Mouse (Mus musculus) liver, embryonic 11.5 days (tissue): ENCODE measurements around the gene Zc3h7b. TPM values are rescaled to one million over a fixed set of nuclear protein-coding genes. Genes with fewer than 3 reads are reported as not detected.
A peak's percentile ranks its signal among the peaks of the same experiment; 100 is the strongest.

ENCODE experiments used
- ATAC-seq: fragments of 200-750 bp; cut with Nextera tagmentation; replicated peaks from 2 replicates; pipeline ENCODE4 v1.8.0; 2017; ENCODE audit warnings: moderate number of reproducible peaks, mild to moderate bottlenecking, moderate TSS enrichment, moderate library complexity; ENCODE audit not compliant: low FRiP score
- DNase-seq: peaks from one replicate; pipeline ENCODE4 v3.0.0-alpha.2; 2017; ENCODE audit warnings: low spot score
- H3K27ac ChIP-seq: fragments of 300-500 bp; sonication (generic); 2 replicates; pipeline ENCODE4 v1.5.1; 2014; ENCODE audit warnings: mild to moderate bottlenecking, low read depth, low read length, control low read depth
- H3K27me3 ChIP-seq: fragments of 300-500 bp; sonication (generic); replicated peaks from 2 replicates; pipeline ENCODE4 v1.6.1; 2014; ENCODE audit warnings: low read length, mixed read lengths; ENCODE audit not compliant: control insufficient read depth, insufficient read depth
- H3K36me3 ChIP-seq: fragments of 300-500 bp; sonication (generic); 2 replicates; pipeline ENCODE4 v1.6.1; 2014; ENCODE audit warnings: mild to moderate bottlenecking, low read length, moderate library complexity, mixed read lengths; ENCODE audit not compliant: control insufficient read depth, insufficient read depth
- H3K4me1 ChIP-seq: fragments of 300-500 bp; sonication (generic); replicated peaks from 2 replicates; pipeline ENCODE4 v1.6.1; 2014; ENCODE audit warnings: low read length, mixed read lengths; ENCODE audit not compliant: control insufficient read depth, insufficient read depth
- H3K4me2 ChIP-seq: fragments of 300-500 bp; sonication (generic); 2 replicates; pipeline ENCODE4 v1.6.1; 2014; ENCODE audit warnings: mild to moderate bottlenecking, control low read depth, moderate library complexity
- H3K4me3 ChIP-seq: fragments of 300-500 bp; sonication (generic); 2 replicates; pipeline ENCODE4 v1.5.1; 2014; ENCODE audit warnings: low read depth, low read length, control low read depth
- H3K9ac ChIP-seq: fragments of 300-500 bp; sonication (generic); 2 replicates; pipeline ENCODE4 v1.6.1; 2014; ENCODE audit warnings: low read depth, low read length, control low read depth
- H3K9me3 ChIP-seq: fragments of 300-500 bp; sonication (generic); 2 replicates; pipeline ENCODE4 v1.6.1; 2016; ENCODE audit warnings: low read length, inconsistent platforms, mixed read lengths; ENCODE audit not compliant: control insufficient read depth
- WGBS: fragments of 180-500 bp; shearing (Covaris S2); extraction: QIAGEN DNeasy Blood & Tissue Kit; methylation state at CpG from one replicate; pipeline ENCODE4 v1.1.7; 2014; 5-methylcytosine and 5-hydroxymethylcytosine counted together
- polyA plus RNA-seq: library from polyadenylated mRNA; unstranded; fragments of >200 nt; fragmentation: Nextera tagmentation; extraction: Ambion mirVana; gene quantifications from 2 replicates; pipeline ENCODE4 v1.2.1, GENCODE M21; 2014

Zc3h7b gene
- polyA plus RNA-seq, 1 experiment from 2014 or later: 24.2 TPM

GRCm38 (mm10) chr15:81803425-81803951, 58.6 kb downstream of the Zc3h7b start:
- 37% methylated on average over 4 of the region's 4 CpGs for WGBS
- H3K9me3 ChIP-seq: no peaks in the 10 kb centered on the region
- H3K4me2 ChIP-seq: peak overlapping the region; percentile 83
- H3K27me3 ChIP-seq: no peaks in the 10 kb centered on the region
- H3K4me3 ChIP-seq: 0 out of 2 replicates have a peak overlapping the region, but pooled peaks have one; percentile 42
- no peaks in the 10 kb centered on the region for H3K36me3 ChIP-seq
- H3K4me1 ChIP-seq: peaks cover 31% of the 10 kb centered on the region
- peak; percentile 57 for ATAC-seq
- H3K9ac ChIP-seq: no peak overlapping the region
- H3K27ac ChIP-seq: no peak overlapping the region
- no peak for DNase-seq

- no peak overlapping the region for H3K9ac ChIP-seq
- WGBS: 77% methylated on average over 1 of the region's 1 CpGs
- no peak for DNase-seq
- H3K4me2 ChIP-seq: peak overlapping the region; percentile 83; the same call in 1 of the 2 replicates
- no peaks in the 10 kb centered on the region for H3K27me3 ChIP-seq
- no peak overlapping the region for H3K4me3 ChIP-seq
- ATAC-seq: no peak
- H3K9me3 ChIP-seq: no peaks in the 10 kb centered on the region
- H3K27ac ChIP-seq: no peak overlapping the region
- H3K36me3 ChIP-seq: no peaks in the 10 kb centered on the region
- H3K4me1 ChIP-seq: peaks cover 31% of the 10 kb centered on the region
Observed at GRCm38 (mm10) chr15:81804172-81804571, 59.3 kb downstream of the Zc3h7b start.

GRCm38 (mm10) chr15:81804883-81805282, 60.0 kb downstream of the Zc3h7b start:
- 69% methylated on average over 3 of the region's 3 CpGs for WGBS
- no peaks in the 10 kb centered on the region for H3K9me3 ChIP-seq
- ATAC-seq: no peak
- no peaks in the 10 kb centered on the region for H3K36me3 ChIP-seq
- no peak overlapping the region for H3K4me2 ChIP-seq
- H3K9ac ChIP-seq: no peak overlapping the region
- no peak overlapping the region for H3K27ac ChIP-seq
- peaks cover 35% of the 10 kb centered on the region for H3K4me1 ChIP-seq
- no peaks in the 10 kb centered on the region for H3K27me3 ChIP-seq
- no peak overlapping the region for H3K4me3 ChIP-seq
- no peak for DNase-seq

- H3K4me3 ChIP-seq: no peak overlapping the region
- 68% methylated on average over 6 of the region's 6 CpGs for WGBS
- DNase-seq (no peak), ATAC-seq (no peak)
- no peaks in the 10 kb centered on the region for H3K9me3 ChIP-seq
- peaks cover 38% of the 10 kb centered on the region for H3K4me1 ChIP-seq
- H3K27me3 ChIP-seq: no peaks in the 10 kb centered on the region
- H3K27ac ChIP-seq: no peak overlapping the region
- H3K9ac ChIP-seq: no peak overlapping the region
- no peaks in the 10 kb centered on the region for H3K36me3 ChIP-seq
- no peak overlapping the region for H3K4me2 ChIP-seq
Observed at GRCm38 (mm10) chr15:81805624-81806023, 60.8 kb downstream of the Zc3h7b start.

- Histone ChIP-seq H3K4me3 (no peak overlapping the region), H3K9me3 (no peaks in the 10 kb centered on the region), H3K4me2 (no peak overlapping the region), H3K27ac (no peak overlapping the region), H3K36me3 (no peaks in the 10 kb centered on the region), H3K27me3 (no peaks in the 10 kb centered on the region), H3K9ac (no peak overlapping the region), H3K4me1 (peaks cover 32% of the 10 kb centered on the region)
- WGBS: 79% methylated on average over 4 of the region's 4 CpGs
- DNase-seq (no peak), ATAC-seq (no peak)
Observed at GRCm38 (mm10) chr15:81806621-81807404, 62.0 kb downstream of the Zc3h7b start.

- Histone ChIP-seq H3K27ac (no peak overlapping the region), H3K27me3 (no peaks in the 10 kb centered on the region), H3K9ac (no peak overlapping the region), H3K9me3 (no peaks in the 10 kb centered on the region), H3K4me1 (peaks cover 18% of the 10 kb centered on the region), H3K4me3 (no peak overlapping the region), H3K36me3 (no peaks in the 10 kb centered on the region), H3K4me2 (no peak overlapping the region)
- DNase-seq (no peak), ATAC-seq (no peak)
- WGBS: 71% methylated on average over 2 of the region's 2 CpGs
Observed at GRCm38 (mm10) chr15:81808799-81809198, 63.9 kb downstream of the Zc3h7b start.

GRCm38 (mm10) chr15:81809550-81809949, 64.7 kb downstream of the Zc3h7b start:
- no peak overlapping the region for H3K27ac ChIP-seq
- no peaks in the 10 kb centered on the region for H3K9me3 ChIP-seq
- DNase-seq (no peak), ATAC-seq (no peak)
- 43% methylated on average over 1 of the region's 1 CpGs for WGBS
- no peaks in the 10 kb centered on the region for H3K27me3 ChIP-seq
- H3K4me2 ChIP-seq: peak overlapping the region; percentile 74
- 0 out of 2 replicates have a peak overlapping the region, but pooled peaks have one; percentile 60 for H3K9ac ChIP-seq
- peak overlapping the region; percentile 62; the same call in 1 of the 2 replicates for H3K4me3 ChIP-seq
- H3K4me1 ChIP-seq: peaks cover 16% of the 10 kb centered on the region
- no peaks in the 10 kb centered on the region for H3K36me3 ChIP-seq

- WGBS: 2% methylated on average over 10 of the region's 10 CpGs
Observed at GRCm38 (mm10) chr15:81810150-81810549, 65.3 kb downstream of the Zc3h7b start.

More at GRCm38 (mm10) chr15:81810150-81810549, 65.3 kb downstream of the Zc3h7b start:
- Histone ChIP-seq H3K9ac (peak overlapping the region; percentile 60), H3K27ac (peak overlapping the region; percentile 61), H3K27me3 (no peaks in the 10 kb centered on the region), H3K4me1 (peaks cover 15% of the 10 kb centered on the region), H3K4me2 (peak overlapping the region; percentile 74), H3K9me3 (no peaks in the 10 kb centered on the region), H3K4me3 (peak overlapping the region; percentile 62), H3K36me3 (peaks cover 2% of the 10 kb centered on the region; the same call in 1 of the 2 replicates)
- DNase-seq: peak; percentile 58
- no peak for ATAC-seq
